Mouse (Mus musculus) MEL (cell line): Measurements from ENCODE around the gene Adamtsl5. TPM values are rescaled to one million over a fixed set of nuclear protein-coding genes. Genes with fewer than 3 reads are reported as not detected.

ENCODE experiments used
- DNase-seq: peaks from one replicate; pipeline ENCODE4 v3.0.0; 2011; ENCODE audit warnings: low read depth, low spot score
- H3K27ac ChIP-seq: 2 replicates; pipeline ENCODE4 v1.5.1; 2012; ENCODE audit warnings: low read depth, mild to moderate bottlenecking, control low read depth, low read length, moderate library complexity; ENCODE audit not compliant: control insufficient read depth
- H3K27me3 ChIP-seq, 2 experiments: fragments of 150-350 bp in 1 of 2; sonication (generic) in 1 of 2; 2 replicates each; pipeline ENCODE4 v1.6.1; 2012; ENCODE audit warnings: low read length in 2 of 2, mild to moderate bottlenecking in 2 of 2, improper control_type of control experiment in 1 of 2, moderate library complexity in 1 of 2; ENCODE audit not compliant: insufficient read depth in 2 of 2, control insufficient read depth in 1 of 2
- H3K36me3 ChIP-seq, 2 experiments: 2 replicates each; pipeline ENCODE4 v1.6.1; 2012 to 2014; ENCODE audit warnings: low read length in 2 of 2, improper control_type of control experiment in 1 of 2, inconsistent platforms in 1 of 2, mild to moderate bottlenecking in 1 of 2; ENCODE audit not compliant: insufficient read depth in 2 of 2, control insufficient read depth in 1 of 2
- H3K4me1 ChIP-seq, 2 experiments: fragments of 150-350 bp in 1 of 2; sonication (generic) in 1 of 2; 2 replicates each; pipeline ENCODE4 v1.6.1; 2012; ENCODE audit warnings: low read length in 2 of 2, improper control_type of control experiment in 1 of 2, mild to moderate bottlenecking in 1 of 2; ENCODE audit not compliant: insufficient read depth in 2 of 2, control insufficient read depth in 1 of 2
- H3K4me3 ChIP-seq, 2 experiments: fragments of 150-350 bp in 1 of 2; sonication (generic) in 1 of 2; 2 replicates each; pipeline ENCODE4 v1.5.1; 2012; ENCODE audit warnings: low read depth in 2 of 2, low read length in 2 of 2, mild to moderate bottlenecking in 2 of 2, moderate library complexity in 2 of 2, control low read depth in 1 of 2, improper control_type of control experiment in 1 of 2; ENCODE audit not compliant: control insufficient read depth in 1 of 2, insufficient read depth in 1 of 2
- H3K79me2 ChIP-seq: 2 replicates; pipeline ENCODE4 v1.6.1; 2012; ENCODE audit warnings: mild to moderate bottlenecking, low read length, moderate library complexity; ENCODE audit not compliant: control insufficient read depth, poor library complexity, insufficient read depth
- H3K9ac ChIP-seq: 2 replicates; pipeline ENCODE4 v1.6.1; 2012; ENCODE audit warnings: low read depth, mild to moderate bottlenecking, control low read depth, low read length, moderate library complexity; ENCODE audit not compliant: control insufficient read depth, poor library complexity, severe bottlenecking
- H3K9me3 ChIP-seq: fragments of 150-350 bp; sonication (generic); replicated peaks from 2 replicates; pipeline ENCODE4 v1.6.1; 2012; ENCODE audit warnings: mild to moderate bottlenecking, low read length, improper control_type of control experiment, moderate library complexity; ENCODE audit not compliant: insufficient read depth
- BHLHE40 ChIP-seq: IDR thresholded peaks from 2 replicates; pipeline ENCODE4 v1.6.1; 2012; ENCODE audit warnings: low read depth, mild to moderate bottlenecking, inconsistent platforms, low read length, improper control_type of control experiment, borderline replicate concordance
- CHD1 ChIP-seq: IDR thresholded peaks from 2 replicates; pipeline ENCODE4 v1.6.1; 2012; ENCODE audit warnings: low read depth, mild to moderate bottlenecking, inconsistent platforms, low read length, improper control_type of control experiment
- E2F4 ChIP-seq: IDR thresholded peaks from 2 replicates; pipeline ENCODE4 v1.6.1; 2011; ENCODE audit warnings: low read depth, low read length, improper control_type of control experiment, borderline replicate concordance
- EP300 ChIP-seq, 2 experiments: IDR thresholded peaks; 2 replicates each; pipeline ENCODE4 v1.6.1; 2011; ENCODE audit warnings: improper control_type of control experiment in 2 of 2, low read length in 2 of 2, low read depth in 1 of 2, mild to moderate bottlenecking in 1 of 2
- ETS1 ChIP-seq: IDR thresholded peaks from 2 replicates; pipeline ENCODE4 v1.6.1; 2012; ENCODE audit warnings: low read depth, mild to moderate bottlenecking, inconsistent platforms, low read length, improper control_type of control experiment, moderate library complexity
- GATA1 ChIP-seq: IDR thresholded peaks from 2 replicates; pipeline ENCODE4 v1.6.1; 2011; ENCODE audit warnings: low read depth, low read length, improper control_type of control experiment
- HCFC1 ChIP-seq: IDR thresholded peaks from 2 replicates; pipeline ENCODE4 v1.6.1; 2012; ENCODE audit warnings: low read depth, mild to moderate bottlenecking, inconsistent platforms, low read length, improper control_type of control experiment, moderate library complexity
- JUND ChIP-seq: IDR thresholded peaks from 2 replicates; pipeline ENCODE4 v1.6.1; 2011; ENCODE audit warnings: low read depth, mild to moderate bottlenecking, improper control_type of control experiment, low read length
- KAT2A ChIP-seq: conservative IDR thresholded peaks from 2 replicates; pipeline ENCODE4 v1.6.1; 2012; ENCODE audit warnings: low read depth, low read length, improper control_type of control experiment, inconsistent platforms
- MAFK ChIP-seq: IDR thresholded peaks from 2 replicates; pipeline ENCODE4 v1.6.1; 2011; ENCODE audit warnings: low read depth, mild to moderate bottlenecking, low read length, improper control_type of control experiment, borderline replicate concordance
- MAX ChIP-seq: IDR thresholded peaks from 2 replicates; pipeline ENCODE4 v1.6.1; 2011; ENCODE audit warnings: low read length, improper control_type of control experiment
- MAZ ChIP-seq: IDR thresholded peaks from 2 replicates; pipeline ENCODE4 v1.6.1; 2012; ENCODE audit warnings: low read depth, mild to moderate bottlenecking, inconsistent platforms, low read length, improper control_type of control experiment
- MXI1 ChIP-seq: IDR thresholded peaks from 2 replicates; pipeline ENCODE4 v1.6.1; 2011; ENCODE audit warnings: mild to moderate bottlenecking, low read depth, low read length, improper control_type of control experiment
- MYB ChIP-seq: IDR thresholded peaks from 2 replicates; pipeline ENCODE4 v1.6.1; 2011; ENCODE audit warnings: mild to moderate bottlenecking, low read depth, low read length, improper control_type of control experiment
- MYC ChIP-seq: IDR thresholded peaks from 2 replicates; pipeline ENCODE4 v1.6.1; 2011; ENCODE audit warnings: low read depth, mild to moderate bottlenecking, low read length, improper control_type of control experiment, moderate library complexity
- NELFE ChIP-seq: IDR thresholded peaks from 2 replicates; pipeline ENCODE4 v1.6.1; 2011; ENCODE audit warnings: low read depth, low read length, improper control_type of control experiment
- POLR2A ChIP-seq, 2 experiments: IDR thresholded peaks; 2 replicates each; pipeline ENCODE4 v1.6.1; 2011 to 2012; ENCODE audit warnings: low read length in 2 of 2, mild to moderate bottlenecking in 2 of 2, control low read depth in 1 of 2, improper control_type of control experiment in 1 of 2, low read depth in 1 of 2, moderate library complexity in 1 of 2; ENCODE audit not compliant: control insufficient read depth in 1 of 2, insufficient read depth in 1 of 2, poor library complexity in 1 of 2
- POLR2AphosphoS5 ChIP-seq: IDR thresholded peaks from 2 replicates; pipeline ENCODE4 v1.6.1; 2012; ENCODE audit warnings: low read depth, borderline replicate concordance, mild to moderate bottlenecking, inconsistent platforms, low read length, moderate library complexity, mixed read lengths
- SIN3A ChIP-seq: IDR thresholded peaks from 2 replicates; pipeline ENCODE4 v1.6.1; 2012; ENCODE audit warnings: low read length, improper control_type of control experiment, inconsistent platforms
- SMC3 ChIP-seq: IDR thresholded peaks from 2 replicates; pipeline ENCODE4 v1.6.1; 2011; ENCODE audit warnings: low read depth, low read length, improper control_type of control experiment
- TBP ChIP-seq: IDR thresholded peaks from 2 replicates; pipeline ENCODE4 v1.8.0; 2011; ENCODE audit warnings: low read depth, low read length, improper control_type of control experiment
- UBTF ChIP-seq: IDR thresholded peaks from 2 replicates; pipeline ENCODE4 v1.6.1; 2012; ENCODE audit warnings: low read depth, mild to moderate bottlenecking, inconsistent platforms, low read length, improper control_type of control experiment, moderate library complexity, borderline replicate concordance; ENCODE audit not compliant: insufficient read depth
- ZKSCAN1 ChIP-seq: IDR thresholded peaks from 2 replicates; pipeline ENCODE4 v1.6.1; 2012; ENCODE audit warnings: low read depth, mild to moderate bottlenecking, inconsistent platforms, low read length, improper control_type of control experiment, moderate library complexity
- ZMIZ1 ChIP-seq: IDR thresholded peaks from 2 replicates; pipeline ENCODE4 v1.6.1; 2012; ENCODE audit warnings: low read depth, mild to moderate bottlenecking, inconsistent platforms, low read length, improper control_type of control experiment, moderate library complexity
- ZNF384 ChIP-seq: IDR thresholded peaks from 2 replicates; pipeline ENCODE4 v1.6.1; 2012; ENCODE audit warnings: low read depth, mild to moderate bottlenecking, inconsistent platforms, low read length, improper control_type of control experiment
- polyA plus RNA-seq, 2 experiments: library from polyadenylated mRNA; stranded (reverse) in 1 of 2; unstranded in 1 of 2; fragments of >175 nt in 1 of 2; fragments of >200 nt in 1 of 2; gene quantifications; 2 replicates each; pipeline versions ENCODE4 v1.2.1 to v1.2.4; 2012; ENCODE audit warnings: low replicate concordance in 2 of 2, low read depth in 1 of 2; ENCODE audit not compliant: insufficient read length in 2 of 2, insufficient read depth in 1 of 2, missing spikeins in 1 of 2
- total RNA-seq: library from RNA; depleted of rRNA; stranded (reverse); fragments of 300-350 nt; gene quantifications from 2 replicates; pipeline ENCODE4 v1.2.3, GENCODE M21; 2012

The Adamtsl5 gene
- total and polyA plus RNA-seq, 3 experiments, result 3.9 to 16.5 TPM; not detected in 1

DNA sequence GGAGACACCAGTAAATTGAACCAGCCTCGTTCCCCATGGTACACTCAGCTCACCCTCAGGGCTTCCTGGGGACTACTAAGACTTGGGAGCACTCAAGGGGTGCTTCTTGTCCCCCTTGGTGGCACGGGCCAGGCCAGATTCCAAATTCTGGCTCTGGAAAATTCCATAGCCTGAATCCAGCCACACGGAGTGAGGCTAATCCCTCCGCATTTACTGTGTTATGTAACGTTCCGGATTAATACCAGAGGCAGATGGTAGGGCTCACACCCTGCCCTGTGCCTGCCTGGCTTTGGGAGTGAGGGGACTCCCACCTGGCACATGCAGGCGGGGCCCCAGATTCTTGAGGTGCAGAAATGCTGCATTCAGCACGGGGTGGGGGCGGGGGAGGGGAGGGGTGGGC, 7.2 kb upstream of the Adamtsl5 start:
- Histone ChIP-seq H3K9me3 (no peaks in the 10 kb centered on the region), H3K27me3 (no peaks in the 10 kb centered on the region), H3K4me1 (peaks cover 14 to 21% of the 10 kb centered on the region in 2 experiments), H3K4me3 (no peak overlapping the region), H3K27ac (no peak overlapping the region), H3K9ac (no peak overlapping the region), H3K36me3 (peaks cover 0 to 10% of the 10 kb centered on the region in 2 experiments; a peak in 2 of 4 replicates), H3K79me2 (no peaks in the 10 kb centered on the region)
- no peak for DNase-seq
- TF ChIP-seq POLR2A (IDR thresholded peaks at IDR 0.05; ENCODE audit: control insufficient read depth in 1 of 2, insufficient read depth in 1 of 2, low read depth in 1 of 2, low read length in 2 of 2, poor library complexity in 1 of 2) (no peak), UBTF (no peak), E2F4 (no peak)

DNA sequence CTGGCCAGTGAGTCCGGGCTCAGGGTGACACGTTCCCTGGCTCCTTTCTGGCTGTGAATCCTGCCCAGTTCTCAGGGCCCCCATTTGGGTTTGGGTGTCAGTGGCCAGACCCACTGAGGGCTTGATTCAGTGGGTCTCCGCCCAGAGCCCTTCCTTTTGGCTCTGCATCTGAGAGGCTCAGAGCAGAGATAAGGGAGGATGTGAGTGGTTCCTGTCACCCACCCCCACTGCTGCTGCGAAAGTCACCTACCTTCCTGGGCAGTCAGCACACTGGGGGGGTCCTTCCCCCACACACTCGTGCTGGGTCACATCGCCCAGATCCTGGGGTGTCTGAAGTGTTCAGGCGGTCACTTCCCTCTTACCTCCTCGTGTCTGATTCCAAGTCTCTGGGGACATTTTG, 4.5 kb upstream of the Adamtsl5 start:
- peak overlapping the region; percentile 55 for H3K9ac ChIP-seq
- peak overlapping the region; percentile 24 to 37 for H3K4me3 ChIP-seq

GRCm38 (mm10) chr10:80351896-80352295, 3.7 kb upstream of the Adamtsl5 start:
- peaks cover 0 to 12% of the 10 kb centered on the region in 2 experiments; a peak in 2 of 4 replicates for H3K36me3 ChIP-seq
- H3K4me1 ChIP-seq, result peaks cover 16 to 23% of the 10 kb centered on the region in 2 experiments
- no peaks in the 10 kb centered on the region for H3K27me3 ChIP-seq
- H3K9ac ChIP-seq, result no peak overlapping the region
- H3K79me2 ChIP-seq, result no peaks in the 10 kb centered on the region; the same call in 1 of the 2 replicates
- no peak overlapping the region for H3K4me3 ChIP-seq
- no peak overlapping the region for H3K27ac ChIP-seq
- H3K9me3 ChIP-seq, result no peaks in the 10 kb centered on the region
- DNase-seq, result peak; percentile 30
- no peak for TF ChIP-seq ZNF384
- no peak for TF ChIP-seq KAT2A
- TF ChIP-seq MAZ, result no peak

More for the DNA sequence above, 4.5 kb upstream of the Adamtsl5 start:
- Histone ChIP-seq H3K79me2 (no peaks in the 10 kb centered on the region; the same call in 1 of the 2 replicates), H3K36me3 (peaks cover 0 to 10% of the 10 kb centered on the region in 2 experiments; a peak in 2 of 4 replicates), H3K9me3 (no peaks in the 10 kb centered on the region), H3K27me3 (no peaks in the 10 kb centered on the region), H3K27ac (peak overlapping the region; percentile 52), H3K4me1 (peaks cover 14 to 21% of the 10 kb centered on the region in 2 experiments)
- DNase-seq, result peak; percentile 60
- TF ChIP-seq TBP (no peak; the same call in 1 of the 2 replicates), NELFE (peak; percentile 38), ETS1 (no peak), MAFK (no peak), MXI1 (0 out of 2 replicates have a peak, but pooled peaks have one; percentile 32), BHLHE40 (no peak), EP300 (IDR thresholded peaks at IDR 0.05; ENCODE audit: low read depth in 1 of 2, low read length in 2 of 2) (peak; percentile 37 to 57; a peak in 3 of 4 replicates), SIN3A (peak; percentile 41; the same call in 1 of the 2 replicates), MYB (no peak), MAX (no peak; the same call in 1 of the 2 replicates), HCFC1 (0 out of 2 replicates have a peak, but pooled peaks have one; percentile 18), MYC (peak; percentile 37; the same call in 1 of the 2 replicates), JUND (no peak), POLR2A (IDR thresholded peaks at IDR 0.05; ENCODE audit: control insufficient read depth in 1 of 2, insufficient read depth in 1 of 2, low read depth in 1 of 2, low read length in 2 of 2, poor library complexity in 1 of 2) (peak in 1 of 2 experiments; percentile 39; a peak in 1 of 4 replicates), POLR2AphosphoS5 (no peak), GATA1 (peak; percentile 65), ZMIZ1 (0 out of 2 replicates have a peak, but pooled peaks have one; percentile 51), SMC3 (no peak), CHD1 (no peak), ZKSCAN1 (no peak), MAZ (peak; percentile 29; the same call in 1 of the 2 replicates)
